Mouse (Mus musculus) hindbrain, embryonic 10.5 days (tissue): ENCODE measurements around the gene Gm8279. TPM values are rescaled to one million over a fixed set of nuclear protein-coding genes. Genes with fewer than 3 reads are reported as not detected.
"Not testable (repeated sequence)": the region's sequence is repeated elsewhere in the genome, so short reads cannot be mapped to it uniquely, and the experiment has no call there.

Experiments
- DNase-seq: peaks from one replicate; pipeline ENCODE4 v3.0.0-alpha.2; 2017; ENCODE audit warnings: low spot score
- H3K27ac ChIP-seq: fragments of 300-500 bp; sonication (generic); 2 replicates; pipeline ENCODE4 v1.5.1; 2016; ENCODE audit warnings: mild to moderate bottlenecking, moderate library complexity
- H3K27me3 ChIP-seq: fragments of 300-500 bp; sonication (generic); 2 replicates; pipeline ENCODE4 v1.6.1; 2016; ENCODE audit warnings: mild to moderate bottlenecking; ENCODE audit not compliant: poor library complexity, insufficient read depth, severe bottlenecking
- H3K36me3 ChIP-seq: fragments of 300-500 bp; sonication (generic); 2 replicates; pipeline ENCODE4 v1.6.1; 2016; ENCODE audit warnings: mild to moderate bottlenecking, moderate library complexity
- H3K4me1 ChIP-seq: fragments of 300-500 bp; sonication (generic); replicated peaks from 2 replicates; pipeline ENCODE4 v1.6.1; 2016; ENCODE audit warnings: mild to moderate bottlenecking
- H3K4me3 ChIP-seq: fragments of 300-500 bp; sonication (generic); 2 replicates; pipeline ENCODE4 v1.5.1; 2016; ENCODE audit warnings: mild to moderate bottlenecking, moderate library complexity
- H3K9me3 ChIP-seq: fragments of 300-500 bp; sonication (generic); 2 replicates; pipeline ENCODE4 v1.6.1; 2016; ENCODE audit warnings: mild to moderate bottlenecking, moderate library complexity
- WGBS: fragments of 180-500 bp; shearing (Covaris S2); methylation state at CpG from one replicate; pipeline ENCODE4 v1.1.7; 2016; 5-methylcytosine and 5-hydroxymethylcytosine counted together
- polyA plus RNA-seq: library from polyadenylated mRNA; unstranded; fragments of >200 nt; fragmentation: Nextera tagmentation; extraction: Ambion mirVana; gene quantifications from 2 replicates; pipeline ENCODE4 v1.2.1, GENCODE M21; 2016

The Gm8279 gene
- not detected in 2 replicates for polyA plus RNA-seq

GRCm38 (mm10) chr14:5131219-5131618 is at the start of gene Gm8279:
TSS of gene Gm8279 (plus strand) at chr14:5131519.
- H3K27ac ChIP-seq, H3K4me3 ChIP-seq, H3K4me1 ChIP-seq, H3K36me3 ChIP-seq, H3K9me3 ChIP-seq, H3K27me3 ChIP-seq, DNase-seq: not testable (repeated sequence)
- WGBS, result 89% methylated on average over 2 of the region's 2 CpGs

- no CpG with 5 or more reads among the region's 1 CpGs for WGBS
- not testable (repeated sequence) for H3K9me3 ChIP-seq, H3K36me3 ChIP-seq, H3K27ac ChIP-seq, DNase-seq, H3K4me1 ChIP-seq, H3K4me3 ChIP-seq, H3K27me3 ChIP-seq
Measured at GRCm38 (mm10) chr14:5164235-5164634, 32.9 kb downstream of the Gm8279 start, which contains the start of gene Gm3317. TSS of gene Gm3317 (plus strand) at chr14:5164535.

- H3K36me3 ChIP-seq, H3K4me3 ChIP-seq, H3K27ac ChIP-seq, H3K27me3 ChIP-seq, DNase-seq, H3K4me1 ChIP-seq, H3K9me3 ChIP-seq: not testable (repeated sequence)
- no CpG with 5 or more reads among the region's 3 CpGs for WGBS
Measured at GRCm38 (mm10) chr14:5185493-5185892, 54.2 kb downstream of the Gm8279 start, which contains the start of gene Gm8271. TSS of gene Gm8271 (plus strand) at chr14:5185793.

Other genes starting within 250 kb of the Gm8279 start
- gene Gm3278, start 239.1 kb upstream of the Gm8279 start, polyA plus RNA-seq, result not detected in 2 replicates
- gene Gm8297, start 147.6 kb upstream of the Gm8279 start, polyA plus RNA-seq, result not detected in 2 replicates
- gene Gm3298, start 115.6 kb upstream of the Gm8279 start, polyA plus RNA-seq, result not detected in 2 replicates
- not detected in 2 replicates for gene 4930555G01Rik, start 80.9 kb upstream of the Gm8279 start, polyA plus RNA-seq
- 1.4 and 1.6 TPM in 2 replicates for gene Gm8281, start 60.5 kb upstream of the Gm8279 start, polyA plus RNA-seq
- gene Gm3317, start 33.0 kb downstream of the Gm8279 start, polyA plus RNA-seq, result not detected in 2 replicates
- not detected in 2 replicates for gene Gm8271, start 54.3 kb downstream of the Gm8279 start, polyA plus RNA-seq
- 0.10 TPM in 1 of 2 replicates, not detected in the other for gene Gm3526, start 129.1 kb downstream of the Gm8279 start, polyA plus RNA-seq
- not detected in 2 replicates for gene Gm3542, start 203.4 kb downstream of the Gm8279 start, polyA plus RNA-seq